Mouse (Mus musculus) layer of hippocampus, postnatal 14 days (tissue): ENCODE measurements around the gene Tmem150a. TPM values are rescaled to one million over a fixed set of nuclear protein-coding genes. Genes with fewer than 3 reads are reported as not detected.

Experiments
- DNase-seq, 2 experiments: peaks; one replicate each; pipeline ENCODE4 v3.0.0; 2021 to 2022; ENCODE audit warnings: low spot score in 2 of 2, mixed read lengths in 1 of 2
- total RNA-seq, 2 experiments: library from RNA; stranded (reverse); gene quantifications; 2 replicates each; pipeline ENCODE4 v1.2.3; 2021

The Tmem150a gene
- total RNA-seq, 2 experiments from 2014 or later, result 12.6 to 13.7 TPM

GRCm38 (mm10) chr6:72392341-72392740, 37.1 kb downstream of the Tmem150a start:
- DNase-seq, result no peak

GRCm38 (mm10) chr6:72396837-72397251, 41.6 kb downstream of the Tmem150a start:
- no peak for DNase-seq

- DNase-seq, result no peak
These were observed 44.7 kb downstream of the Tmem150a start for GRCm38 (mm10) chr6:72399967-72400366.

- peak; percentile 59 to 75 for DNase-seq
These were observed 46.6 kb downstream of the Tmem150a start for GRCm38 (mm10) chr6:72401875-72402274.

GRCm38 (mm10) chr6:72405356-72405755, 50.1 kb downstream of the Tmem150a start:
- no peak for DNase-seq

GRCm38 (mm10) chr6:72407119-72407518, 51.9 kb downstream of the Tmem150a start:
- DNase-seq, result peak; percentile 75 to 83

Other genes with a start within 250 kb of the Tmem150a start
- gene Atoh8, start 119.9 kb upstream of the Tmem150a start, total RNA-seq, result 1 to 10 TPM; 3.3 to 4.5 TPM
- gene Sftpb, start 50.8 kb upstream of the Tmem150a start, total RNA-seq, result not detected
- 10 to 100 TPM; 29.7 to 32.9 TPM for gene Usp39, start 10.3 kb upstream of the Tmem150a start, total RNA-seq
- 10 to 100 TPM; 13.8 to 16.0 TPM for gene 0610030E20Rik, start 8.1 kb upstream of the Tmem150a start, total RNA-seq
- 10 to 100 TPM; 78.0 to 85.6 TPM for gene Rnf181, start 11.5 kb downstream of the Tmem150a start, total RNA-seq
- gene Vamp5, start 25.0 kb downstream of the Tmem150a start, total RNA-seq, result 1 to 10 TPM; 3.7 to 4.2 TPM
- 10 to 100 TPM; 11.4 to 15.3 TPM for gene Vamp8, start 35.3 kb downstream of the Tmem150a start, total RNA-seq
- 10 to 100 TPM; 21.0 to 22.1 TPM for gene Ggcx, start 58.9 kb downstream of the Tmem150a start, total RNA-seq
- gene Mat2a, start 84.1 kb downstream of the Tmem150a start, total RNA-seq, result 100 to 1,000 TPM; 176 to 196 TPM
- under 1 TPM; 0.41 to 0.83 TPM for gene Sh2d6, start 166.3 kb downstream of the Tmem150a start, total RNA-seq
- 1 to 10 TPM; 3.0 to 3.6 TPM for gene Capg, start 188.9 kb downstream of the Tmem150a start, total RNA-seq
- 10 to 100 TPM; 19.4 to 21.4 TPM for gene Elmod3, start 243.0 kb downstream of the Tmem150a start, total RNA-seq
- gene Retsat, start 243.0 kb downstream of the Tmem150a start, total RNA-seq, result 10 to 100 TPM; 44.0 to 50.8 TPM